Mouse (Mus musculus) urinary bladder, postnatal 10 days (tissue): ENCODE data around the gene Mucl1.
"Not testable (repeated sequence)": the region's sequence is repeated elsewhere in the genome, so short reads cannot be mapped to it uniquely, and the experiment has no call there.

Experiments
- DNase-seq: peaks from one replicate; pipeline ENCODE4 v3.0.0; 2022; ENCODE audit warnings: low spot score

Mucl1 gene

GRCm38 (mm10) chr15:103755369-103755768, at the start of gene Mucl1:
TSS of gene Mucl1 (minus strand) at chr15:103755469.
- no peak for DNase-seq

GRCm38 (mm10) chr15:103766836-103767235, 11.6 kb upstream of the Mucl1 start:
- not testable (repeated sequence) for DNase-seq

- DNase-seq, result not testable (repeated sequence)
Observed at GRCm38 (mm10) chr15:103716861-103717260, 38.4 kb downstream of the Mucl1 start.
